Mouse (Mus musculus): ENCODE measurements around the gene Ipo9. TPM values are rescaled to one million over a fixed set of nuclear protein-coding genes. Genes with fewer than 3 reads are reported as not detected.

Ipo9 gene
- total and polyA plus RNA-seq, 3 experiments: 27.4 to 56.2 TPM; not detected in 1

GRCm38 (mm10) chr1:135374175-135374867 is 56.0 kb downstream of the Ipo9 start:
- no peaks in the 10 kb centered on the region for H3K27me3 ChIP-seq (ENCODE audit: control insufficient read depth in 1 of 2, insufficient read depth in 2 of 2, low read length in 2 of 2)
- no peak for DNase-seq (ENCODE audit: low read depth, low spot score)

GRCm38 (mm10) chr1:135373171-135373677 is 57.1 kb downstream of the Ipo9 start:
- Histone ChIP-seq H3K9me3 (replicated peaks; ENCODE audit: insufficient read depth, low read length) (no peaks in the 10 kb centered on the region), H3K79me2 (ENCODE audit: control insufficient read depth, insufficient read depth, low read length, poor library complexity) (no peaks in the 10 kb centered on the region), H3K9ac (ENCODE audit: control insufficient read depth, low read depth, low read length, poor library complexity, severe bottlenecking) (no peak overlapping the region), H3K36me3 (ENCODE audit: control insufficient read depth in 1 of 2, insufficient read depth in 2 of 2, low read length in 2 of 2) (no peaks in the 10 kb centered on the region), H3K4me1 (ENCODE audit: control insufficient read depth in 1 of 2, insufficient read depth in 2 of 2, low read length in 2 of 2) (peaks cover 5 to 6% of the 10 kb centered on the region in 2 experiments), H3K4me3 (ENCODE audit: control insufficient read depth in 1 of 2, insufficient read depth in 1 of 2, low read depth in 2 of 2, low read length in 2 of 2) (no peak overlapping the region), H3K27me3 (ENCODE audit: control insufficient read depth in 1 of 2, insufficient read depth in 2 of 2, low read length in 2 of 2) (no peaks in the 10 kb centered on the region), H3K27ac (ENCODE audit: control insufficient read depth, low read depth, low read length) (no peak overlapping the region)
- no peak for DNase-seq (ENCODE audit: low read depth, low spot score)
- TF ChIP-seq TBP (IDR thresholded peaks at IDR 0.05; ENCODE audit: low read depth, low read length) (no peak), TCF12 (IDR thresholded peaks at IDR 0.05; ENCODE audit: low read depth, low read length) (no peak), GABPA (IDR thresholded peaks at IDR 0.05; ENCODE audit: low read depth, low read length) (no peak), ZC3H11A (IDR thresholded peaks at IDR 0.05; ENCODE audit: low read depth, low read length) (no peak), RCOR1 (IDR thresholded peaks at IDR 0.05; ENCODE audit: low read depth, low read length) (no peak), MYC (IDR thresholded peaks at IDR 0.05; ENCODE audit: low read depth, low read length) (no peak), MAX (IDR thresholded peaks at IDR 0.05; ENCODE audit: low read length) (no peak), ZNF384 (IDR thresholded peaks at IDR 0.05; ENCODE audit: low read depth, low read length) (no peak), ETS1 (IDR thresholded peaks at IDR 0.05; ENCODE audit: low read depth, low read length) (no peak), ZKSCAN1 (IDR thresholded peaks at IDR 0.05; ENCODE audit: low read depth, low read length) (no peak), CTCF (IDR thresholded peaks at IDR 0.05 in 2 of 3, conservative IDR thresholded peaks at IDR 0.05 in 1 of 3; ENCODE audit: control insufficient read depth in 1 of 3, insufficient read depth in 1 of 3, low read depth in 2 of 3, low read length in 3 of 3, poor library complexity in 1 of 3, severe bottlenecking in 1 of 3) (no peak), NELFE (IDR thresholded peaks at IDR 0.05; ENCODE audit: low read depth, low read length) (no peak), ELF1 (IDR thresholded peaks at IDR 0.05; ENCODE audit: low read depth, low read length) (no peak), HCFC1 (IDR thresholded peaks at IDR 0.05; ENCODE audit: low read depth, low read length) (no peak), MXI1 (IDR thresholded peaks at IDR 0.05; ENCODE audit: low read depth, low read length) (no peak), POLR2AphosphoS2 (IDR thresholded peaks at IDR 0.05; ENCODE audit: low read length) (no peak), GATA1 (IDR thresholded peaks at IDR 0.05; ENCODE audit: low read depth, low read length) (no peak)

More at GRCm38 (mm10) chr1:135374175-135374867, 56.0 kb downstream of the Ipo9 start:
- H3K36me3 ChIP-seq (ENCODE audit: control insufficient read depth in 1 of 2, insufficient read depth in 2 of 2, low read length in 2 of 2): no peaks in the 10 kb centered on the region
- H3K9ac ChIP-seq (ENCODE audit: control insufficient read depth, low read depth, low read length, poor library complexity, severe bottlenecking): no peak overlapping the region
- H3K79me2 ChIP-seq (ENCODE audit: control insufficient read depth, insufficient read depth, low read length, poor library complexity): no peaks in the 10 kb centered on the region
- no peak overlapping the region for H3K27ac ChIP-seq (ENCODE audit: control insufficient read depth, low read depth, low read length)
- H3K9me3 ChIP-seq (replicated peaks; ENCODE audit: insufficient read depth, low read length): no peaks in the 10 kb centered on the region
- H3K4me1 ChIP-seq (ENCODE audit: control insufficient read depth in 1 of 2, insufficient read depth in 2 of 2, low read length in 2 of 2): peaks cover 2 to 3% of the 10 kb centered on the region in 2 experiments; a peak in 3 of 4 replicates
- TF ChIP-seq ZC3H11A (IDR thresholded peaks at IDR 0.05; ENCODE audit: low read depth, low read length): no peak
- TF ChIP-seq MAZ (IDR thresholded peaks at IDR 0.05; ENCODE audit: low read depth, low read length): no peak
- no peak for TF ChIP-seq HCFC1 (IDR thresholded peaks at IDR 0.05; ENCODE audit: low read depth, low read length)
- no peak for TF ChIP-seq EP300 (IDR thresholded peaks at IDR 0.05; ENCODE audit: low read depth in 1 of 2, low read length in 2 of 2)
- TF ChIP-seq MEF2A (IDR thresholded peaks at IDR 0.05; ENCODE audit: extremely low read depth, insufficient replicate concordance, low read depth, low read length, poor library complexity, severe bottlenecking): no peak
- no peak for TF ChIP-seq RAD21 (IDR thresholded peaks at IDR 0.05; ENCODE audit: low read depth, low read length)
- TF ChIP-seq GATA1 (IDR thresholded peaks at IDR 0.05; ENCODE audit: low read depth, low read length): no peak
- TF ChIP-seq ZKSCAN1 (IDR thresholded peaks at IDR 0.05; ENCODE audit: low read depth, low read length): no peak
- TF ChIP-seq TCF12 (IDR thresholded peaks at IDR 0.05; ENCODE audit: low read depth, low read length): no peak
- TF ChIP-seq ETS1 (IDR thresholded peaks at IDR 0.05; ENCODE audit: low read depth, low read length): no peak
- H3K4me3 ChIP-seq (ENCODE audit: control insufficient read depth in 1 of 2, insufficient read depth in 1 of 2, low read depth in 2 of 2, low read length in 2 of 2): no peak overlapping the region
